Mouse (Mus musculus) hindbrain, embryonic 11.5 days (tissue): Measurements from ENCODE around the gene Tpst1. TPM values are rescaled to one million over a fixed set of nuclear protein-coding genes. Genes with fewer than 3 reads are reported as not detected.

Source experiments
- polyA plus RNA-seq: library from polyadenylated mRNA; unstranded; fragments of >200 nt; fragmentation: Nextera tagmentation; extraction: Ambion mirVana; gene quantifications from 2 replicates; pipeline ENCODE4 v1.2.1, GENCODE M21; 2014

Tpst1 gene
- polyA plus RNA-seq, 1 experiment from 2014 or later, result 63.7 TPM

Other genes with a start within 250 kb of the Tpst1 start
- 45.4 and 48.7 TPM in 2 replicates for gene Sumf2, start 226.3 kb upstream of the Tpst1 start, polyA plus RNA-seq
- 935 and 992 TPM in 2 replicates for gene Chchd2, start 185.9 kb upstream of the Tpst1 start, polyA plus RNA-seq
- gene Zbed5, start 177.6 kb upstream of the Tpst1 start, polyA plus RNA-seq, result 8.2 and 9.2 TPM in 2 replicates
- gene Phkg1, start 174.8 kb upstream of the Tpst1 start, polyA plus RNA-seq, result 0.07 and 0.14 TPM in 2 replicates
- 5.1 and 5.7 TPM in 2 replicates for gene Nupr1l, start 164.8 kb upstream of the Tpst1 start, polyA plus RNA-seq
- 28.5 and 34.1 TPM in 2 replicates for gene Vkorc1l1, start 131.4 kb upstream of the Tpst1 start, polyA plus RNA-seq
- 33.2 and 35.0 TPM in 2 replicates for gene Gusb, start 70.3 kb upstream of the Tpst1 start, polyA plus RNA-seq
- gene Asl, start 44.1 kb upstream of the Tpst1 start, polyA plus RNA-seq, result 26.0 and 34.1 TPM in 2 replicates
- 42.2 and 44.8 TPM in 2 replicates for gene Crcp, start 44.0 kb upstream of the Tpst1 start, polyA plus RNA-seq
- gene Kctd7, start 71.5 kb downstream of the Tpst1 start, polyA plus RNA-seq, result 5.7 and 6.6 TPM in 2 replicates
- 26.2 and 28.6 TPM in 2 replicates for gene Rabgef1, start 98.5 kb downstream of the Tpst1 start, polyA plus RNA-seq
- gene Tmem248, start 143.8 kb downstream of the Tpst1 start, polyA plus RNA-seq, result 28.7 and 29.9 TPM in 2 replicates
- 75.3 and 76.0 TPM in 2 replicates for gene Sbds, start 182.2 kb downstream of the Tpst1 start, polyA plus RNA-seq
- gene Tyw1, start 182.3 kb downstream of the Tpst1 start, polyA plus RNA-seq, result 29.1 and 29.9 TPM in 2 replicates